Mouse (Mus musculus): ENCODE results near the gene Rap1gap2. TPM values are rescaled to one million over a fixed set of nuclear protein-coding genes. Genes with fewer than 3 reads are reported as not detected.
A peak's percentile ranks its signal among the peaks of the same experiment; 100 is the strongest.

Rap1gap2 gene
- polyA plus RNA-seq, 1 experiment from 2014 or later = 11.4 TPM

GRCm38 (mm10) chr11:74590691-74591090 lies 20.0 kb downstream of the Rap1gap2 start:
- Histone ChIP-seq H3K4me3 (replicated peaks; ENCODE audit: low read depth, low read length) (no peak overlapping the region), H3K27ac (no peak overlapping the region), H3K4me1 (replicated peaks; ENCODE audit: insufficient read depth, low read length) (no peaks in the 10 kb centered on the region; the same call in 1 of the 2 replicates), H3K27me3 (ENCODE audit: insufficient read depth, low read length) (peaks cover 29% of the 10 kb centered on the region), H3K9ac (ENCODE audit: low read depth, low read length) (no peak overlapping the region), H3K9me3 (replicated peaks; ENCODE audit: low read length) (no peaks in the 10 kb centered on the region), H3K4me2 (ENCODE audit: low read length) (no peak overlapping the region), H3K36me3 (ENCODE audit: insufficient read depth, low read length) (no peaks in the 10 kb centered on the region)
- DNase-seq (ENCODE audit: low spot score) (no peak), ATAC-seq (replicated peaks; ENCODE audit: low FRiP score, low read depth) (no peak)
- WGBS = 31% methylated on average over 13 of the region's 13 CpGs
- TF ChIP-seq CTCF (IDR thresholded peaks at IDR 0.05; ENCODE audit: low read depth) = no peak

GRCm38 (mm10) chr11:74590239-74590596 lies 20.5 kb downstream of the Rap1gap2 start:
- Histone ChIP-seq H3K36me3 (ENCODE audit: insufficient read depth, low read length) (no peaks in the 10 kb centered on the region), H3K4me2 (ENCODE audit: low read length) (peak overlapping the region; percentile 52), H3K9me3 (replicated peaks; ENCODE audit: low read length) (no peaks in the 10 kb centered on the region), H3K27me3 (ENCODE audit: insufficient read depth, low read length) (peaks cover 29% of the 10 kb centered on the region), H3K4me1 (replicated peaks; ENCODE audit: insufficient read depth, low read length) (no peaks in the 10 kb centered on the region; the same call in 1 of the 2 replicates), H3K9ac (ENCODE audit: low read depth, low read length) (no peak overlapping the region), H3K27ac (no peak overlapping the region), H3K4me3 (replicated peaks; ENCODE audit: low read depth, low read length) (peak overlapping the region; percentile 26)
- WGBS = 1% methylated on average over 25 of the region's 25 CpGs
- DNase-seq (ENCODE audit: low spot score) = no peak
- no peak for ATAC-seq (replicated peaks; ENCODE audit: low FRiP score, low read depth)
- TF ChIP-seq CTCF (IDR thresholded peaks at IDR 0.05; ENCODE audit: low read depth) = no peak

GRCm38 (mm10) chr11:74589401-74590238 lies 21.1 kb downstream of the Rap1gap2 start:
- H3K36me3 ChIP-seq (ENCODE audit: insufficient read depth, low read length) = no peaks in the 10 kb centered on the region
- H3K4me3 ChIP-seq (replicated peaks; ENCODE audit: low read depth, low read length) = peak overlapping the region; percentile 26
- H3K4me1 ChIP-seq (replicated peaks; ENCODE audit: insufficient read depth, low read length) = no peaks in the 10 kb centered on the region; the same call in 1 of the 2 replicates
- DNase-seq (ENCODE audit: low spot score) (no peak), ATAC-seq (replicated peaks; ENCODE audit: low FRiP score, low read depth) (no peak)
- no peak overlapping the region for H3K27ac ChIP-seq
- H3K9me3 ChIP-seq (replicated peaks; ENCODE audit: low read length) = no peaks in the 10 kb centered on the region
- H3K9ac ChIP-seq (ENCODE audit: low read depth, low read length) = no peak overlapping the region
- TF ChIP-seq CTCF (IDR thresholded peaks at IDR 0.05; ENCODE audit: low read depth) = no peak
- WGBS = 2% methylated on average over 66 of the region's 66 CpGs
- H3K4me2 ChIP-seq (ENCODE audit: low read length) = peak overlapping the region; percentile 52
- peaks cover 29% of the 10 kb centered on the region for H3K27me3 ChIP-seq (ENCODE audit: insufficient read depth, low read length)

GRCm38 (mm10) chr11:74586401-74586800 lies 24.3 kb downstream of the Rap1gap2 start:
- DNase-seq (ENCODE audit: low spot score) = no peak
- Histone ChIP-seq H3K27me3 (ENCODE audit: insufficient read depth, low read length) (peaks cover 29% of the 10 kb centered on the region), H3K9me3 (replicated peaks; ENCODE audit: low read length) (no peaks in the 10 kb centered on the region), H3K4me1 (replicated peaks; ENCODE audit: insufficient read depth, low read length) (no peaks in the 10 kb centered on the region; the same call in 1 of the 2 replicates), H3K9ac (ENCODE audit: low read depth, low read length) (no peak overlapping the region), H3K4me2 (ENCODE audit: low read length) (no peak overlapping the region), H3K36me3 (ENCODE audit: insufficient read depth, low read length) (no peaks in the 10 kb centered on the region), H3K4me3 (replicated peaks; ENCODE audit: low read depth, low read length) (no peak overlapping the region), H3K27ac (no peak overlapping the region)
- ATAC-seq (replicated peaks; ENCODE audit: low FRiP score, low read depth) = no peak
- WGBS = 64% methylated on average over 5 of the region's 5 CpGs
- no peak for TF ChIP-seq CTCF (IDR thresholded peaks at IDR 0.05; ENCODE audit: low read depth)

- H3K4me1 ChIP-seq (replicated peaks; ENCODE audit: insufficient read depth, low read length) = no peaks in the 10 kb centered on the region; the same call in 1 of the 2 replicates
- no peak for TF ChIP-seq CTCF (IDR thresholded peaks at IDR 0.05; ENCODE audit: low read depth)
- no peak overlapping the region for H3K9ac ChIP-seq (ENCODE audit: low read depth, low read length)
- H3K4me2 ChIP-seq (ENCODE audit: low read length) = no peak overlapping the region
- H3K27ac ChIP-seq = no peak overlapping the region
- 56% methylated on average over 10 of the region's 10 CpGs for WGBS
- H3K36me3 ChIP-seq (ENCODE audit: insufficient read depth, low read length) = no peaks in the 10 kb centered on the region
- no peak overlapping the region for H3K4me3 ChIP-seq (replicated peaks; ENCODE audit: low read depth, low read length)
- H3K9me3 ChIP-seq (replicated peaks; ENCODE audit: low read length) = no peaks in the 10 kb centered on the region
- DNase-seq (ENCODE audit: low spot score) (peak; percentile 68), ATAC-seq (replicated peaks; ENCODE audit: low FRiP score, low read depth) (no peak)
- H3K27me3 ChIP-seq (ENCODE audit: insufficient read depth, low read length) = peaks cover 16% of the 10 kb centered on the region
These were observed 25.6 kb downstream of the Rap1gap2 start for GRCm38 (mm10) chr11:74584946-74585723.

- Histone ChIP-seq H3K9me3 (replicated peaks; ENCODE audit: low read length) (no peaks in the 10 kb centered on the region), H3K27me3 (ENCODE audit: insufficient read depth, low read length) (peaks cover 4% of the 10 kb centered on the region; the same call in 1 of the 2 replicates), H3K27ac (no peak overlapping the region), H3K4me2 (ENCODE audit: low read length) (no peak overlapping the region), H3K36me3 (ENCODE audit: insufficient read depth, low read length) (no peaks in the 10 kb centered on the region), H3K9ac (ENCODE audit: low read depth, low read length) (no peak overlapping the region), H3K4me3 (replicated peaks; ENCODE audit: low read depth, low read length) (no peak overlapping the region), H3K4me1 (replicated peaks; ENCODE audit: insufficient read depth, low read length) (no peaks in the 10 kb centered on the region)
- ATAC-seq (replicated peaks; ENCODE audit: low FRiP score, low read depth) = no peak
- 67% methylated on average over 7 of the region's 7 CpGs for WGBS
- no peak for DNase-seq (ENCODE audit: low spot score)
- TF ChIP-seq CTCF (IDR thresholded peaks at IDR 0.05; ENCODE audit: low read depth) = no peak
These were observed 26.8 kb downstream of the Rap1gap2 start for GRCm38 (mm10) chr11:74583824-74584349.

All from kidney, postnatal 0 days (tissue).